Mouse (Mus musculus): Measurements from ENCODE around the gene Tmem158. TPM values are rescaled to one million over a fixed set of nuclear protein-coding genes. Genes with fewer than 3 reads are reported as not detected.

The Tmem158 gene
- polyA plus RNA-seq, 1 experiment from 2014 or later = 8.0 TPM

- Histone ChIP-seq H3K9ac (ENCODE audit: low read length) (no peak overlapping the region), H3K36me3 (ENCODE audit: control insufficient read depth, insufficient read depth, low read length) (no peaks in the 10 kb centered on the region), H3K4me2 (ENCODE audit: low read depth, low read length) (no peak overlapping the region), H3K4me1 (replicated peaks; ENCODE audit: control insufficient read depth, insufficient read depth, low read length) (no peaks in the 10 kb centered on the region), H3K9me3 (ENCODE audit: control insufficient read depth, low read length) (no peaks in the 10 kb centered on the region), H3K27me3 (ENCODE audit: control insufficient read depth, insufficient read depth, low read depth, low read length) (no peaks in the 10 kb centered on the region), H3K27ac (ENCODE audit: low read length) (no peak overlapping the region), H3K4me3 (ENCODE audit: low read length) (no peak overlapping the region)
- ATAC-seq (ENCODE audit: low read depth) = no peak
- 81% methylated on average over 3 of the region's 3 CpGs for whole genome bisulfite sequencing
Measured at GRCm38 (mm10) chr9:123288378-123288777, 27.8 kb upstream of the Tmem158 start.

- Histone ChIP-seq H3K27me3 (ENCODE audit: control insufficient read depth, insufficient read depth, low read depth, low read length) (no peaks in the 10 kb centered on the region), H3K36me3 (ENCODE audit: control insufficient read depth, insufficient read depth, low read length) (no peaks in the 10 kb centered on the region), H3K9ac (ENCODE audit: low read length) (no peak overlapping the region), H3K4me1 (replicated peaks; ENCODE audit: control insufficient read depth, insufficient read depth, low read length) (no peaks in the 10 kb centered on the region), H3K4me2 (ENCODE audit: low read depth, low read length) (no peak overlapping the region), H3K4me3 (ENCODE audit: low read length) (no peak overlapping the region), H3K27ac (ENCODE audit: low read length) (no peak overlapping the region), H3K9me3 (ENCODE audit: control insufficient read depth, low read length) (no peaks in the 10 kb centered on the region)
- ATAC-seq (ENCODE audit: low read depth) = no peak
- 21% methylated on average over 4 of the region's 4 CpGs for WGBS
Measured at GRCm38 (mm10) chr9:123285623-123286022, 25.1 kb upstream of the Tmem158 start.

GRCm38 (mm10) chr9:123280775-123281174, 20.2 kb upstream of the Tmem158 start:
- Histone ChIP-seq H3K27me3 (ENCODE audit: control insufficient read depth, insufficient read depth, low read depth, low read length) (no peaks in the 10 kb centered on the region), H3K9ac (ENCODE audit: low read length) (no peak overlapping the region), H3K36me3 (ENCODE audit: control insufficient read depth, insufficient read depth, low read length) (no peaks in the 10 kb centered on the region), H3K9me3 (ENCODE audit: control insufficient read depth, low read length) (no peaks in the 10 kb centered on the region), H3K4me1 (replicated peaks; ENCODE audit: control insufficient read depth, insufficient read depth, low read length) (no peaks in the 10 kb centered on the region), H3K4me3 (ENCODE audit: low read length) (no peak overlapping the region), H3K4me2 (ENCODE audit: low read depth, low read length) (no peak overlapping the region), H3K27ac (ENCODE audit: low read length) (no peak overlapping the region)
- ATAC-seq (ENCODE audit: low read depth) = no peak

- H3K4me3 ChIP-seq (ENCODE audit: low read length) = no peak overlapping the region
- H3K36me3 ChIP-seq (ENCODE audit: control insufficient read depth, insufficient read depth, low read length) = no peaks in the 10 kb centered on the region
- H3K4me2 ChIP-seq (ENCODE audit: low read depth, low read length) = no peak overlapping the region
- no peak for ATAC-seq (ENCODE audit: low read depth)
- no peaks in the 10 kb centered on the region for H3K27me3 ChIP-seq (ENCODE audit: control insufficient read depth, insufficient read depth, low read depth, low read length)
- H3K9me3 ChIP-seq (ENCODE audit: control insufficient read depth, low read length) = no peaks in the 10 kb centered on the region
- H3K4me1 ChIP-seq (replicated peaks; ENCODE audit: control insufficient read depth, insufficient read depth, low read length) = no peaks in the 10 kb centered on the region
- H3K27ac ChIP-seq (ENCODE audit: low read length) = no peak overlapping the region
- 79% methylated on average over 2 of the region's 2 CpGs for WGBS
- no peak overlapping the region for H3K9ac ChIP-seq (ENCODE audit: low read length)
Measured at GRCm38 (mm10) chr9:123278003-123278402, 17.4 kb upstream of the Tmem158 start.

- WGBS = 82% methylated on average over 2 of the region's 2 CpGs
- Histone ChIP-seq H3K27me3 (ENCODE audit: control insufficient read depth, insufficient read depth, low read depth, low read length) (no peaks in the 10 kb centered on the region), H3K27ac (ENCODE audit: low read length) (no peak overlapping the region), H3K36me3 (ENCODE audit: control insufficient read depth, insufficient read depth, low read length) (no peaks in the 10 kb centered on the region), H3K9me3 (ENCODE audit: control insufficient read depth, low read length) (no peaks in the 10 kb centered on the region), H3K4me1 (replicated peaks; ENCODE audit: control insufficient read depth, insufficient read depth, low read length) (no peaks in the 10 kb centered on the region), H3K4me3 (ENCODE audit: low read length) (no peak overlapping the region), H3K9ac (ENCODE audit: low read length) (no peak overlapping the region), H3K4me2 (ENCODE audit: low read depth, low read length) (no peak overlapping the region)
- no peak for ATAC-seq (ENCODE audit: low read depth)
Measured at GRCm38 (mm10) chr9:123275373-123275772, 14.8 kb upstream of the Tmem158 start.

- Histone ChIP-seq H3K36me3 (ENCODE audit: control insufficient read depth, insufficient read depth, low read length) (no peaks in the 10 kb centered on the region), H3K27me3 (ENCODE audit: control insufficient read depth, insufficient read depth, low read depth, low read length) (no peaks in the 10 kb centered on the region), H3K4me3 (ENCODE audit: low read length) (no peak overlapping the region), H3K27ac (ENCODE audit: low read length) (no peak overlapping the region), H3K9ac (ENCODE audit: low read length) (no peak overlapping the region), H3K4me2 (ENCODE audit: low read depth, low read length) (no peak overlapping the region), H3K9me3 (ENCODE audit: control insufficient read depth, low read length) (no peaks in the 10 kb centered on the region), H3K4me1 (replicated peaks; ENCODE audit: control insufficient read depth, insufficient read depth, low read length) (no peaks in the 10 kb centered on the region)
- 35% methylated on average over 5 of the region's 5 CpGs for WGBS
- no peak for ATAC-seq (ENCODE audit: low read depth)
Measured at GRCm38 (mm10) chr9:123274674-123275073, 14.1 kb upstream of the Tmem158 start.

- ATAC-seq (ENCODE audit: low read depth) = no peak
- Histone ChIP-seq H3K4me1 (replicated peaks; ENCODE audit: control insufficient read depth, insufficient read depth, low read length) (no peaks in the 10 kb centered on the region), H3K27me3 (ENCODE audit: control insufficient read depth, insufficient read depth, low read depth, low read length) (no peaks in the 10 kb centered on the region), H3K27ac (ENCODE audit: low read length) (no peak overlapping the region), H3K4me2 (ENCODE audit: low read depth, low read length) (no peak overlapping the region), H3K9ac (ENCODE audit: low read length) (no peak overlapping the region), H3K36me3 (ENCODE audit: control insufficient read depth, insufficient read depth, low read length) (no peaks in the 10 kb centered on the region), H3K4me3 (ENCODE audit: low read length) (no peak overlapping the region), H3K9me3 (ENCODE audit: control insufficient read depth, low read length) (no peaks in the 10 kb centered on the region)
- WGBS = 19% methylated on average over 2 of the region's 2 CpGs
Measured at GRCm38 (mm10) chr9:123273876-123274275, 13.3 kb upstream of the Tmem158 start.

- no peak for ATAC-seq (ENCODE audit: low read depth)
- H3K27ac ChIP-seq (ENCODE audit: low read length) = no peak overlapping the region
- no peak overlapping the region for H3K4me3 ChIP-seq (ENCODE audit: low read length)
- H3K4me2 ChIP-seq (ENCODE audit: low read depth, low read length) = no peak overlapping the region
- 60% methylated on average over 4 of the region's 4 CpGs for WGBS
- no peak overlapping the region for H3K9ac ChIP-seq (ENCODE audit: low read length)
- no peaks in the 10 kb centered on the region for H3K9me3 ChIP-seq (ENCODE audit: control insufficient read depth, low read length)
- H3K36me3 ChIP-seq (ENCODE audit: control insufficient read depth, insufficient read depth, low read length) = no peaks in the 10 kb centered on the region
- no peaks in the 10 kb centered on the region for H3K27me3 ChIP-seq (ENCODE audit: control insufficient read depth, insufficient read depth, low read depth, low read length)
- H3K4me1 ChIP-seq (replicated peaks; ENCODE audit: control insufficient read depth, insufficient read depth, low read length) = no peaks in the 10 kb centered on the region
Measured at GRCm38 (mm10) chr9:123271552-123271951, 11.0 kb upstream of the Tmem158 start.

GRCm38 (mm10) chr9:123269906-123270558, 9.5 kb upstream of the Tmem158 start:
- WGBS = 88% methylated on average over 2 of the region's 2 CpGs
- no peaks in the 10 kb centered on the region for H3K4me1 ChIP-seq (replicated peaks; ENCODE audit: control insufficient read depth, insufficient read depth, low read length)

More at GRCm38 (mm10) chr9:123269906-123270558, 9.5 kb upstream of the Tmem158 start:
- Histone ChIP-seq H3K4me2 (ENCODE audit: low read depth, low read length) (no peak overlapping the region), H3K4me3 (ENCODE audit: low read length) (no peak overlapping the region), H3K9ac (ENCODE audit: low read length) (no peak overlapping the region), H3K27ac (ENCODE audit: low read length) (no peak overlapping the region), H3K36me3 (ENCODE audit: control insufficient read depth, insufficient read depth, low read length) (no peaks in the 10 kb centered on the region), H3K27me3 (ENCODE audit: control insufficient read depth, insufficient read depth, low read depth, low read length) (no peaks in the 10 kb centered on the region), H3K9me3 (ENCODE audit: control insufficient read depth, low read length) (no peaks in the 10 kb centered on the region)
- no peak for ATAC-seq (ENCODE audit: low read depth)

All from lung, embryonic 16.5 days (tissue).